Mouse (Mus musculus) thymus, postnatal 0 days (tissue): ENCODE results near the gene Apopt1. TPM values are rescaled to one million over a fixed set of nuclear protein-coding genes. Genes with fewer than 3 reads are reported as not detected.
A peak's percentile ranks its signal among the peaks of the same experiment; 100 is the strongest.

Source experiments
- DNase-seq: peaks from one replicate; pipeline ENCODE4 v3.0.0-alpha.2; 2015; ENCODE audit warnings: low spot score
- polyA plus RNA-seq: library from polyadenylated mRNA; unstranded; fragments of >200 nt; fragmentation: Nextera tagmentation; extraction: Ambion mirVana; gene quantifications from 2 replicates; pipeline ENCODE4 v1.2.1, GENCODE M21; 2015

The Apopt1 gene
- polyA plus RNA-seq, 1 experiment from 2014 or later: 66.6 TPM

DNA sequence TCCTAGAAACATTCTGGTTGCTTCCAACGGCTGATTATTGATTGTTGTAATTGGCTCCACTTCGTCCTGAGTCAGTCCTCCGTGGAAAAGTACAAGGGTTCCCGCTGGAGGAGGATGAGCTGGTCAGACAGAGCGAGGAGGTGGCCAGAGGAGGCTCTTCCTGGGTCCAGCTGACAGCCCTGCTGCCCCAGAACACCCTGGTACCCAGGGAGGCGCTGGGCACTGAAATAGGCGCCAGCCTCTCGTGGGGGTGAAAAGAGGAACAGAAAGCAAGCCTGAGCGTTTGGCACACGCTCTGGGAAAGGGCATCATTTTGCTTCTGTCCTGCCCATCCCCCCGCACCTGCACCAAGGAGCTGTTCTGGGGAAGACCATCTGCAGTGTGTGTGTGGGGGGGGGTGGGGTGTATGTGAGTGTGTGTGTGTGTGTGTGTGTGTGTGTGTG lies 30.9 kb downstream of the Apopt1 start:
- peak; percentile 22 for DNase-seq

DNA sequence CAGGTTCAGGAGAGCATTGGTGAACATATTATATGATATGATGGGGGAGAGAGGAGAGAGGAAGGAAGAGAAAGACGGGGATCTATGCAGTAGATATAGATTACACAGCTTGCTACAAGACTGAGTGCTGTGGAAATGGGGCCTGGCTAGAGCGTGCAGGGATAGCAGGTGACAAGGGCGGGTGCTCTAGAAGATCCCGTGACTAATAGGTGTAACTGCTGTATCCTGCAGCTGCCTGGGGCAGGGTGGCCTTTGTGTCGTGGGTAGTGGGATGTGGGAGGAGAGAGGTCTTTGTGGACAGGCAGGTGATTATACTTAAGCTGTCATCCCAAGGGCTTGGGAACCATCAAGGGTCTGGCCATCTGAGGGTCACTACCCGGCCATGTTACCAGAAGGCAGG lies 32.2 kb downstream of the Apopt1 start:
- DNase-seq: no peak

DNA sequence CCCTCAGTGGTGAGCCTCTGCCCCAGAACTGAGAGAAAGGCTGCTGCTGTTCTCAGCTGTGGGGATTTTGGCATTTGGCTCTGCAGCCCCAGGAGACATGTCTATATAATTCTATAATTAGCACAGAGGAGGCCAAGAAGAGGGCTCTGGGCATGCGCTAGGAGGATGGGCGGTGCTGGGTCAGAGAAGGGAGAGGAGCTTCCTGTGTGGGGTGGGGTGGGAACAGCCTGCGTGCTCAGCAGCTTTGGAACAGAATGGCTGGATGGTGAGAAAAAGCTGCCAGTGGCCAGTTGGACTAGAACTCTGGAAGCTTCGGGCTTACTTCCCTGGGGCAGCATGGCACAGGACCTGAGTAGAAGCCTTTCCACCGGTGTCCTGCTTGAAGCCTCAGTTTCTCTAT lies 33.0 kb downstream of the Apopt1 start:
- peak; percentile 58 for DNase-seq

DNA sequence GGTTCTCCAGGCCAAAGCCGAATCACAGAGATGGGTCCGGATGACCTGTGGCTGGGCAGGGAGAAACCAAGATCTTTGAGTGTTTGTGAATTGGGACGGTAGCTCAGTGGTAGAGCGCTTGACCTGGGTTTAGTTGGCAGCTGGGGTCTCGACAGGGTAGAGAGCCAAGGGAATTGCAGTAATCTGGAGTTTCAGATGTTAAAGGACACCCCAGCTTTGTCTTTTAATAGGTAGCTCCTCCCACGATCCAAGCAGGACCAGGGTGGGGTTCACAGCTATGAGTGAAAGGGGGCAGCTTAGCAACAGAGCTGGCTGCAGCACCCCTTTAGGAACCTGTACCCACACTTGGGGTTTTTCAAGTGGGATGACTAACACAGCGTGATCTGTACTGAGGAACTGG lies 34.4 kb downstream of the Apopt1 start:
- DNase-seq: no peak

DNA sequence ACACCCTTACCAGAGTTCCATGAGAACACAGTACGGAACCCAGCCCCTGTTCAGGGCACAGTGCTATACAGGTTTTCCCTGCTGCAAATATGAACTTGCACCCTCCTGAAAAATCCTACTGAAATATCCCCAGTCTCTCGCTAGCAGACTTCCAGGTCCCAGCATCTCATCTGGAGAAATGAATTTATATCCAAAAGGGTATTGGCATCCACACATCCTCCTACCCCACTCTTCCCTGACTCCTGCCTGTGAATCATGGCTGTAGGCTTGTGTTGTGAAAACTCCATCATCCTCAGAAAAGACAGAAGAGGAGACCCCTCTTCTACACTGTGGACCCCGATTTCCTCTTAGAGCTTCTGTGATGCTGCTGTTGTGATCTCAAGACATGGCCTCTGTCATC lies 37.7 kb downstream of the Apopt1 start:
- no peak for DNase-seq

DNA sequence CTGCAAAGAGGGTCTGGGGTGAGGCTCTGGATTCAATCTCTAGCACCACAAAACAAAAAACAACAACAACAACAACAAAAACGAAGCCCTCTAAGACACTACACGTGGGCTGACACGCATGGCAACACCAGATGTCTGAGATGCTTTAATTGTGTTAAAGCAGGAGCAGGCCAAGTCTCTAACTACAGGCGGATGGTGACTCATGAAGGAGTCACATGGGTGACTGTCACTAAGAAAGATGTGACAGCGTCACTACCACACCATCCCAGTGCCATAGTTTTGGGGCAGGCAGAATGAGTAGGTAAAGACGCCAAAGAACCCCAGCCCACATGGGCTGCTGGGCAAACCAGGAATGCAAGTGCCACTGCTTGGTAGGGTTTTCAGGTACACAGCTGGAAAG lies 39.4 kb downstream of the Apopt1 start:
- no peak for DNase-seq

DNA sequence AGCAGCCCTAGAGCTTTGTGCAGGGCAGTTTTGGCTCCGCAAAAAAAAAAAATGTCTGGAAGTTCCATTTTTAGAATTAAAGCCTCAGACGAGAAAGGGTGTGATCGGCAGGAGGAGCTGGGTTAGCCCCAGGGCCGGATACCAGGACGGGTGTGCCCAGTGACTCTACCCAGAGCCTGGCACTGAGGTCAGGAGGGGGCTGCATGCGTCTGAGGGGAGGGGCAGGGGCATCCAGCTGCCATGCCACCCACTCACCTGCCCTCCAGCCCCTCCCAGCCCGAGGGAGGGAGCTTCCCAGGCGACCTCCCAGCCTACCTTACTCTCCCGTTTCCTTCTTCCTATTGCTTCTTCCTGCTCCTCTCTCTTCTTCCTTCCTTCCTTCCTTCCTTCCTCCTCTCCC lies 40.3 kb downstream of the Apopt1 start:
- no peak for DNase-seq

DNA sequence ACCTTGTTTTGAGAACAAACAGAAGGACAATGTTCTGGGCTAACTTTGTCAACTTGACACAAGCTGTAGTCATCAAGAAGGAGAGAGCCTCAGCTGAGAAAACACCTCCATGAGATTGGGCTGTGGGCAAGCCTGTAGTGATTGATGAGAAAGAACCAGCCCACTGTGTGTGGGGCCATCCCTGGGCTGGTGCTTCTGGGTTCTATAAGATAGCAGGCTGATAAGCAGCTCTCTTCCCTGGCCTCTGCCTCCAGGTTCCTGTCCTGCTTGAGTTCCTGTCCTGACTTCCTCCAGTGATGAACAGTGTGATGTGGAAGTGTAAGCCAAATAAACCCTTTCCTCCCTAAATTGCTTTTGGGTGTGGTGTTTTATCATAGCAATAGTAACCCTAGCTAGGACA lies 41.6 kb downstream of the Apopt1 start:
- no peak for DNase-seq

DNA sequence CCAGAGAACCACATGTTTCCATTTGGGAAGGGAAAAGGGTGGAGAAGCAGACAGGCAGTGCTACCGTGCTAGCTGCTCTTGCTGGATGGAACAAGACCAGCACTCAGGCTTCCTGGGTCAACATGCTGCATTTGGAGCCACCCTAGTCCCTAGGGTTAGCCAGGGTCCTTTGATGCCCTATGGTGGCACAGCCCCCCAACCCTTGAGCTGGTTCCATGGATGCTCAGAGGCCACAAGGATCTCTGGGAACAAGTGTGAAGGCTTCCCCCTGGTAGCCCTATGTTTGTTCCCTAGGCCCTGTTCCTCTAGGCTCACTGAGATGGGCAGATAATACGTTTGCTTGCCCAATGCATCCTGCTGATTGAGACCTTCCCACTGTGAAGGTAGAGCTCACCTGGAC lies 42.2 kb downstream of the Apopt1 start:
- no peak for DNase-seq

DNA sequence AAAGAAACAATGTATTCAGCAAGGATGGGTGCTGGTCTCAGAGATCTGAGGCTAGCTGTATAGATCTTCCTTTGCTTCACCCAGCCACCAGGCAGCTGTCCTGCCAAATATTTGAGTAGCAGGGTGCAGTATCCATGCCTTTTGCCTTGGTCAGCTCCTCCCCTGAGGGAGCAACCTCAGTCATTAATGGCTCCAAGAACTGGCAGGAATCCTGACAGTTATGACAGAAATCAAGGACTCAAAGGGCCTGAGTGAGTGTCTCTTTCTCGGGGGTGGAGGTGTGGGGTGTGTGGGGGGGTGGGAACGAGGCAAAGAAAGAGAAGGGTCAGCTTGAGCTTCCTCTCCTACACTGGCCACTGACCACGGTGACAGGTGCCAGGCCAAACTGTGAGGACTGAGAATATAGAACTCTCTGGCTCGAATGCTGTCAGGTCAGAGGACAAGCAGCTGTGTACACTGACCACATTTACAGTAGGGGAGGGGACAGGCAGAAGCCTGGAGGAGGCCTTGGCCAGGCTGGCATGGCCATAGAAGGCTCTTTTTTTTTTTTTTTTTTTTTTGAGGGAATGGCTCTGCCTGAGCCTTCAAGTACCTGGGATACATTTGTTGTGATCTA lies 43.1 kb downstream of the Apopt1 start:
- no peak for DNase-seq

DNA sequence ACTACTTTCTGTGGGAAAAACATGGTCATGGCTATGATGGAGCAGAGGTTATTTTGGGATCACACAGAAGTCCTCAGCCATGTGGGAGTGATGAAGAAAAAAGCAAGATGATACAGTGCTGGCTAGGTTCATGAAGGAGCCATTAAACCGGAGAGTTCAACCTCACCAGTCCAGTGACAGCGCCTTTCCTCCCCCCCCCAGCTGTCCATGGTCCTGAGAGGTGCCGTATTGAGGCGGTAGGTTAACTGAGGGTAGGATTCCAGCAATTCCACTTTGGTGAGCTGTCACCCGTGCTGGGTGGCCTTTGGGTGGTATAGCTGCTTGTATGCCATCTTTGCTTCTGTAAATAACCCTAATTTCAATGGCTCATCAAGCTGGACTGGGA lies 43.6 kb downstream of the Apopt1 start:
- no peak for DNase-seq

DNA sequence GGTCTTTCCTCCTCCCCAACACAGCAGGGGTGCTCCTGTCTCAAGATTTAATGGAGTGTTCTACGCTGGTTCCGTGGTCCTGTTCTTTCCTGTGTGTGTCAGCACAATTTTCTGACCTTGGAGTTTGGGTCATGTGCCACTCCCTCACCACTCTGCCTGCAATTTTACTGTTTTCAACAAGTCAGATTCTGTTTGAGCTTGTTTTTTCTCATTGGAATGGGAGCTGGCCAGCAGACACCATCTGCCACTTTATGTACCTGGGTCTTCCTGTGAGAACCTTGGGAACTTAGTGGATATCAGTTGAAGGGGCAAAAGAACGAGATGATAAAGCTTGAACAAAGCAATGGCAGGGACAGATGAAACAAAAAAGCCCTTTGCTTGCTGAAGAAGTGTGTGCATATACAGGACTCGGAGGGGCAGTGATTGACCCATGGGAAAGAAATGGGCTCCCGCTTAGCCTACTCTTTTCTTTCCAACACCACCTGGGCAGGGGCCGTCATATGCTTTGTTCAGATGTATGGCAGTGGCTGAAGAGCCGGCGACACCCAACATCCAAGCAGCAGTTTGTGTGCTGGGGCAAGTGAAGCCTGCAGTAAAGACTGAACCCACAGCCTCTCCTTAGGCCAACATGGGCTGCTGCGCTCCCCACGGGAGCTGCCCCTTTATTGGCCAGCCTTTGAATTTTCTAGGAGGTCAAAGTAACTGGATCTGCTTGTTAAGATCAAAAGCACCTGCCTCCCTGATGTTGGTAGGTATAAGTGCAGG lies 44.7 kb downstream of the Apopt1 start:
- peak; percentile 6 for DNase-seq

DNA sequence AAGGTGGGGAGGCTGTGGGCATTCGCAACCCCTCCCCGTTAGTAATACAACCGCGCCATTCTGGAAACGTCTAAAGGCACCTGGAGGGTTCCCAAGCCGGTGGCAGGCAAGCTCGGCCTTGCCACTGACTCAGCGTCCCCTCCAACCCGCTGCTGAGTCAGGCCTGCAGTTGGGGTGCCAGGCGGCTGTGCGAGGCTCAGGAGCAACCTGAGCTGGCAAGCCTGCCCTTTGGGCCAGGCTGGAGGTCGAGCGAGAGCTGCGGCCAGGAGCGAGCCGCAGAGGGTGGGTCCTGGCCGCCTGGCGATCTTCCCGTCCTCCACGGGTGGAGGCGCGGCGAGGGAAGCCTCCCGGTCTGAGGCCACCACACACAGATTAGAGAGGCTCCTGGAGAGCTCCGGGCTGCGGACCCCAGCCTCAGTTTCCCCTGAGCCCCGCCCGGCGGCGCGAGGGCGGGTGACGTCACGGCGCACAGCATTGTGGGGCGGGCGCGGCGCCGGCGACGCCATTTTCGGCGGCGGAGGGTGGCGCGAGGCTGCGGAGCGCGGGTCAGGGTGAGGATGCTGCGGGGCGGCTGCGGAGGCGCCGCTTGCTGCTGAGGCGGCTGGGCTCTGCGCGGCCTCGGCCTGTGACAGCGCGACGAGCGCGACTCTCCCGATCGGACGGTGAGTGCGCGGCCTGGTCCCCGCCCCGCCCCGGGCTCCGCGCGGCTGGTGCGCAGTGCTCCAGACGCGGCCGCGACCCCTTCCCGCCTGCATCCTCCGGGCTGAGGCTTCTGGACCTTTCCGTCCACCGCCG lies 45.5 kb downstream of the Apopt1 start, which contains the start of gene Klc1:
Klc1 (plus strand) TSS at position 469 of the 795 bp plus-strand sequence.
- peak; percentile 78 for DNase-seq

DNA sequence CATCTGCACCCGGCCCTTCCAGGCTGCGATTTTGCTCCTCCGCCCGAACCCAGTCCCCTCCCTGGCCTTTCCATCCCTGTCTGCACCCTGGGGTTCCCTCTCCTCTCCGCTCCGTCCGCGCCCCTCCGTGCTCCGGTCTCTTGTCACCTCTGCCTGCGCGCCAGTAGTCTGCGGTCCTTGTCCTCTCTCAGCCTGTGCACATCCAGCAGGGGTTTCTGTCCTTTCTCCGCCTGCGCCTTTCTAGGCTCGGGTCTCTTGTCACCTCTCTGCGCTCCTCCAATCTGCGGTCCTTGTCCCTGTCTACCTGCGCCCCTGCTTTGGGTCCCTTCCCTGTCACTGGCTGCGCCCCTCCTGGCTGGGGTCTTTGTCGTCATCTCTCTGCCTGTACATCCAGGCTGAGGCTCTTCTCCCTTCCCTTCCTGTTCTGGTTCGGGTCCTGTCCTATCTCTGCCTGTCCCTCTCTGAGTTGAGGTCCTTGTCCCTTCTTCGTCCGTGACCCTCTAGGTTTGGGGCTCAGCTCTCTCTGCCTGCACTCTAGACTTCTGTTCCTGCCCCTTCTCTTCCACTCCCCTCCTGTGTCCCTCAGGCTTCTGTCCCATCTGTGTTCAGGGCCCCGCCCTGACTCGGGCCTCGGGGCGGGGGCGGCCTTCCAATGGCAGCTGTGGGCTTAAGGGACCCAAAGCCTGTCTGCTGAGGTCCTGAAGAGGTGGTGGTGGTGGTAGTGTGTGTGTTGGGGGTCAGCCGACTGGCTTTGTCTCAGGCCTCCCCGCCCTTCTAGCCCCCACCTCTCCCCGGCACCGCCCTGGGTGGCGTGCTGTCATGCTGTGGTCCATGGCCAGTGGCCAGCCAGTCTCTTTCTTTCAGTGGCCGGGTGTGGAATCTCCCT lies 46.4 kb downstream of the Apopt1 start:
- DNase-seq: peak; percentile 50

DNA sequence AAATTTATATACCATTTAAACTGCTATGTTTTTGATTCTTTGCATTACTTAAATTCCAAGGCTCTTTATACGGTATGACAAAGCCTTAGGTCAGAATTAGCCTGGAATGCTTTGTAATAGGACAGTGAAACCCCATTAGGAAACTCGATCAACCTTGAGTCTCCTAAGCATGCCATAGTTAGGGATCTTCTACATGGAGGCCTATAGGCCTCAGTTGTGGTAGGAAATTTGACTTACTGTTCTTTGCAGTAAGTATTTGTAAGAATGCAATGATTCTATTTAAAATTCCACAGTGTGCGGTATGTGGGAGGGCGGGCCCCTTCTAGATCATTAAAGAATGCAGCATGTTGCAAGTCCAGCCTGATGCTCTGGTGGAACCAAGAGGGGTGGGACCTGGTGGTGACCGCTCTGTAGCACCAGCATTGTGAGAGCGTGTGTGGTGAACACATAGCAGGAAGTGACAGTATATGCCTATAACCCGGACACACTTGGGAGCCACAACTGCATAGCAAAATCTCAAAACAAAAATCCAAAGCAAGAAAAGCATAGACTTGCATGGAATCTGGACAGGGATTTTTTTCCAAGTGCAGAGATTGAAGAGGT lies 47.3 kb downstream of the Apopt1 start:
- DNase-seq: no peak

DNA sequence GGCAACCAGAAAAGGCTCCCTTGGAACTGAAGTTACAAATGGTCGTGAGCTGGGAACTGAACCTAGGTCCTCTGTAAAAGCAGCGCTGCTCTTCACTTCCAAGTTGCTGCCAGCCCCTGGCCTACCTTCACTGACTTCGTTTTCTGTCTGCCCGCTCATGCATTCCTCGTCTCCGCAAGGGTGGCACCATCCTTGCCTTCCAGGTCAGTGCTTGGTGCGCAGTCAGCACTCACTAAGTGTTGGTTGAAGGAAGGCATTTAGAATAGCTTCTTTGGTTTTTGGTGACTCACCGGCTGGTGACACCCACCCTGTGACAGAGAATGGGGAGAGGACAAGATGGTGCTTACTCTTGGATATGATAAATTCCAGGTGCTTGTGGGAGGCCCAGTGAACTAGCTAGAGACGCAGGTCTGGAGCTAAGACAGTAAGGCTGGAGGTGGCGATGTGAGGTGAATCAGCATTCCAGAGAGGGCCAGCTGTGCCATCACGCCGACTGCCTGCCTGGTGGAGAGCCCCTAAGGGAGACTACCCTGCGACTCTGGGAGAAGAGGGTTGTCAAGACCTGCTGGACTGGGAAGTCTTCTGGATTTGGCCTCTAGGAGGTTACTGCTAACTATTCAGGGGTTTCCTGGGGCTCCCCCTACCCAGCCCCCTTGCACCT lies 49.7 kb downstream of the Apopt1 start:
- DNase-seq: no peak

DNA sequence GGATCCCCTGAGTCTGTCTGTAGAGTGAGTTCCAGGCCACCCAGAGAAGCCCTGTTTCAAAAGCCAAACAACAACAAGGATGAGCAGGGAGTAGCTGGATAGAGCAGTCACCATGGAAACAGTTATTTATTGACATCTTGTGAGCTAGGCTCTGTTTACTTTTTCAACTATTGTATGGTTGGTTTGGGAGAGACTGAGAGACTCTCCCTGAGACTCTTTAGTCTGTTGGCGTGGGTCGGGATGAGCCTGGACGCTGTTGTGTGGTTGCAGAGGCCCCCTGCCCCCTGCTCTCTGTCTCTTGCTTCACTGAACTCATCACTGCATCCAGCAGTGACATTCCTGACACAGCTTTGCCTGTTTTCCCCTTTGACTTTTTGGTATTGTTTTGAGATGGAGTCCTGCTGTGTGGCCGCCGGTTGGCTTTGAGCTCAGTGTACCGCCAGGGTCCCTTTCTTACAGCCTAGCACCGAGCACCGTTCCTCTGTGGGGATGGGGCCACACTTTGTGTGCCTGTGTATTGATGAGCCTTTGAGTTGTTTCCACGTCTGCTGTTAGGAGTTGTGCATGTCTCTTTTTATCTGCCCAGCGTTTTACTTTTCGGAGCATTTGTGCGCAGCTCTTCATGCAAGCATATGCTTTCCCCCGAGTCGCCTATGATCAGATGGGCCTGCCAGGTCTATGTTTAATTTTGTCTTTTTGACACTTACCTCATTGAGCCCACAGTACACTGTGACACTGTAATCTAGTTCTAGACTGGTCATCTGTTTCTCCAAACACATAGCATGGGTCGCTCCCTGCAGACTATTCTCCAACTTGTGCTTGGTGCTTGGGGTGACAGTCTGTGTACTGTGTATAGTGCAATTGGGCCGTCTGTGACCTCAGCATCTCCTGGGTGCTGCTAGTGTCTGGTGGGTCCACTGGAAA lies 53.5 kb downstream of the Apopt1 start:
- DNase-seq: no peak

DNA sequence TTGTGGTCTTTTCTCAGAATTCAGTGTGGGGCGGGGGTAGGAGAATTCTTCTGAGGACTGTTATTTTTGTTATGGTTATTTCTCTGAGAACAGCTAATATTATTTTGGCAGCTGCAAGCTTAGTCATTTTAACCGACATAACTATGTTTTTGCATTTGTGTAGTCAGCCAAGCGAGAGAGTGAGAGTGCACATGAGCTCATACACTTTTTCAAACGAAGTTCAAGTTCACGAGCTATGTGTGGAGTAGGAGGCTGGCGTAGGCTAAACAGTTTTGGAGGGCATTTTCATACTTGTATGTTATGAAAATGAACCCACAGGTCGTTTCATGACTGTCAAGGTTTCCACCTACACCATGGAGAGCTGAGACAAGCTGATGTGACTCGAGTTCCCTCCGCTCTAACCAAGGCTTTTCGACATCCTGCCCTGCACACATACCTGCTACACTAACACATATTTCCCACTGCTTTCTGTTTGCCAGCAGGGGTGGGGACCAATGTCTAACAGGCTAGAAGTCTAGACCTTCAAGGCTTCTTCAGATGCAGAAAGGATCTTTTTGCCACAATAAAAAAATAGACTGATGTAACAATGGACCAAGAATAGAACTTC lies 55.4 kb downstream of the Apopt1 start:
- no peak for DNase-seq

DNA sequence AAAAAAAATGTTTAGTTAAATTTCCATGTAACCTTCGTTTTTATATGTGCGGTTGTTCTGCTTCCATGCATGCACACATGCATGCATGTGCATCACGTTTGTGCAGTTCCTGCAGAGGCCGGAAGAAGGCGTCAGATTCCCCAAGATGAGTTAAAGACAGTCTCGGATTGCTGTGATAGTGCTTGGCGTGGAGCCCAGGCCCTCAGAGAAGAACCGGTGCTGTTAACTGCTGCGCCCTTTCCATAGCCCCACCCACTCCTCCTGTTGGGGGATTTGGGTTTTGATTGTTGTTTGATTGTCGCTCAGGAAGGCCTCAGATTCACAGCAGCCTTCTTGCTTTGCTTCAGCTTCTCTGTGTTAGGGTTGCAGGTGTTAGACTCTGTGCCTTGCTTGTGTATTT lies 56.2 kb downstream of the Apopt1 start:
- peak; percentile 7 for DNase-seq
